In genomic region chr3:131608112-131608511, GRCm38 (mm10) we compare ENCODE assay signal across 22 mouse cellular contexts. TPM values are rescaled to one million over a fixed set of nuclear protein-coding genes. Genes with fewer than 3 reads are reported as not detected.
DNase-seq lines count a peak whose midpoint lies in the region; ATAC-seq and TF ChIP-seq lines count a peak whose summit lies in the region.
"Had no signal": no experiment of that assay in that cellular context is flagged by ENCODE, and none has a peak within 500 bp of the region (broad histone marks: within the 10 kb centered on the region; RNA-seq: fewer than 3 reads in every experiment).

No protein-coding gene starts in this region.

- ATAC-seq in intestine, postnatal 0 days = peak; percentile 52; the same call in 1 of the 2 replicates
- ATAC-seq in intestine, embryonic 16.5 days = no peak
- ATAC-seq in midbrain, embryonic 11.5 days (ENCODE audit: low FRiP score) = no peak
- peak; percentile 44; the same call in 1 of the 2 replicates for ATAC-seq in megakaryocyte-erythroid progenitor cell, adult 5-6 weeks (replicated peaks; ENCODE audit: low FRiP score, low TSS enrichment, poor library complexity, severe bottlenecking)
- ATAC-seq: activated CD4-positive, CD25-positive, alpha-beta regulatory T cell, adult 4 months; CD4-positive, CD25-positive, alpha-beta regulatory T cell, adult 4 months; Patski had no signal

- H3K27me3 ChIP-seq in intestine, postnatal 0 days (replicated peaks; ENCODE audit: control insufficient read depth, insufficient read depth, low read length) = no peaks in the 10 kb centered on the region
- H3K27me3 ChIP-seq in intestine, embryonic 16.5 days (replicated peaks; ENCODE audit: control insufficient read depth, insufficient read depth, low read length) = no peaks in the 10 kb centered on the region
- H3K27me3 ChIP-seq in midbrain, embryonic 11.5 days (ENCODE audit: control insufficient read depth, insufficient read depth, low read length) = no peaks in the 10 kb centered on the region
- no peaks in the 10 kb centered on the region for H3K27me3 ChIP-seq in midbrain, embryonic 10.5 days (ENCODE audit: low read depth, poor library complexity, severe bottlenecking)
- H3K27me3 ChIP-seq: CH12.LX, Patski had no signal

- no peaks in the 10 kb centered on the region for H3K9me3 ChIP-seq in intestine, postnatal 0 days (ENCODE audit: control insufficient read depth)
- H3K9me3 ChIP-seq in intestine, embryonic 16.5 days (ENCODE audit: control insufficient read depth, low read length) = no peaks in the 10 kb centered on the region
- H3K9me3 ChIP-seq in midbrain, embryonic 11.5 days (ENCODE audit: control insufficient read depth, low read length) = no peaks in the 10 kb centered on the region
- H3K9me3 ChIP-seq in midbrain, embryonic 10.5 days (replicated peaks) = no peaks in the 10 kb centered on the region
- H3K9me3 ChIP-seq: G1E had no signal

- H3K4me2 ChIP-seq in intestine, postnatal 0 days (replicated peaks; ENCODE audit: low read depth) = no peak overlapping the region
- H3K4me2 ChIP-seq in intestine, embryonic 16.5 days (ENCODE audit: low read depth, low read length) = no peak overlapping the region
- no peak overlapping the region for H3K4me2 ChIP-seq in midbrain, embryonic 11.5 days

- H3K36me3 ChIP-seq in intestine, postnatal 0 days (ENCODE audit: control insufficient read depth, insufficient read depth) = peaks cover 84% of the 10 kb centered on the region
- H3K36me3 ChIP-seq in intestine, embryonic 16.5 days (ENCODE audit: control insufficient read depth, insufficient read depth, low read length) = peaks cover 14% of the 10 kb centered on the region; the same call in 1 of the 2 replicates
- 0 out of 2 replicates have a peak, but pooled peaks cover 2% of the 10 kb centered on the region for H3K36me3 ChIP-seq in midbrain, embryonic 11.5 days (ENCODE audit: control insufficient read depth, insufficient read depth, low read length)
- peaks cover 71% of the 10 kb centered on the region for H3K36me3 ChIP-seq in midbrain, embryonic 10.5 days

- H3K9ac ChIP-seq in intestine, postnatal 0 days (ENCODE audit: low read depth, low read length) = no peak overlapping the region
- H3K9ac ChIP-seq in intestine, embryonic 16.5 days (ENCODE audit: low read depth, low read length) = no peak overlapping the region
- H3K9ac ChIP-seq in midbrain, embryonic 11.5 days (ENCODE audit: low read length) = no peak overlapping the region

- H3K4me3 ChIP-seq in intestine, postnatal 0 days (ENCODE audit: low read depth, low read length) = no peak overlapping the region
- no peak overlapping the region for H3K4me3 ChIP-seq in intestine, embryonic 16.5 days (ENCODE audit: low read length)
- H3K4me3 ChIP-seq in midbrain, embryonic 11.5 days (ENCODE audit: low read depth, low read length) = no peak overlapping the region
- H3K4me3 ChIP-seq in midbrain, embryonic 10.5 days = no peak overlapping the region

- no peaks in the 10 kb centered on the region for H3K4me1 ChIP-seq in intestine, postnatal 0 days (replicated peaks; ENCODE audit: control insufficient read depth, insufficient read depth, low read length)
- no peaks in the 10 kb centered on the region for H3K4me1 ChIP-seq in intestine, embryonic 16.5 days (ENCODE audit: control insufficient read depth, insufficient read depth, low read length)
- H3K4me1 ChIP-seq in midbrain, embryonic 11.5 days (ENCODE audit: control insufficient read depth, insufficient read depth, low read length) = no peaks in the 10 kb centered on the region
- no peaks in the 10 kb centered on the region for H3K4me1 ChIP-seq in midbrain, embryonic 10.5 days

- TF ChIP-seq CTCF in intestine, postnatal 0 days (IDR thresholded peaks at IDR 0.05; ENCODE audit: low read depth) = no peak

- WGBS in intestine, postnatal 0 days = 78% methylated on average over 6 of the region's 6 CpGs
- 95% methylated on average over 6 of the region's 6 CpGs for WGBS in intestine, embryonic 16.5 days
- WGBS in midbrain, embryonic 11.5 days = 94% methylated on average over 6 of the region's 6 CpGs
- 92% methylated on average over 6 of the region's 6 CpGs for WGBS in midbrain, embryonic 10.5 days

- peak; percentile 58 for DNase-seq in heart, adult 11 months
- no peak for DNase-seq in heart, adult 9 months (ENCODE audit: low spot score in 2 of 2)
- peak; percentile 44 for DNase-seq in midbrain, embryonic 11.5 days (ENCODE audit: low spot score, missing footprints)
- DNase-seq in midbrain, embryonic 10.5 days (ENCODE audit: low spot score) = no peak
- DNase-seq in adrenal gland, postnatal 14 days = no peak
- DNase-seq: adrenal gland, adult 2 months; adrenal gland, adult 8-10 months; adrenal gland, postnatal 10 days; adrenal gland, postnatal 25 days; adrenal gland, postnatal 36 days; B cell, adult 2 months; cerebellum, adult 11 months; cerebellum, adult 11-12 months; cerebellum, adult 18-20 months had no signal

- H3K27ac ChIP-seq in intestine, postnatal 0 days (ENCODE audit: low read depth, low read length) = no peak overlapping the region
- H3K27ac ChIP-seq in intestine, embryonic 16.5 days (ENCODE audit: low read length) = no peak overlapping the region
- H3K27ac ChIP-seq in midbrain, embryonic 11.5 days (ENCODE audit: low read depth, low read length) = no peak overlapping the region
- H3K27ac ChIP-seq in midbrain, embryonic 10.5 days (replicated peaks) = no peak overlapping the region

RNA-seq across cellular contexts. Expression of gene Papss1, which starts 43.5 kb away (rescaled TPM):
- polyA plus RNA-seq in intestine, postnatal 0 days (2015; fragmentation: Nextera tagmentation; extraction: Ambion mirVana) = 150 and 168 TPM in 2 replicates
- polyA plus RNA-seq in intestine, embryonic 16.5 days (2015; fragmentation: Nextera tagmentation; extraction: Ambion mirVana) = 177 and 186 TPM in 2 replicates
- 72.5 and 82.4 TPM in 2 replicates for polyA plus RNA-seq in midbrain, embryonic 11.5 days (2014; fragmentation: Nextera tagmentation; extraction: Ambion mirVana)
- polyA plus RNA-seq in midbrain, embryonic 10.5 days (2016; fragmentation: Nextera tagmentation; extraction: Ambion mirVana) = 58.7 and 66.4 TPM in 2 replicates
- 5.5 and 9.6 TPM in 2 replicates for total RNA-seq in megakaryocyte-erythroid progenitor cell, adult 5-6 weeks (2014; fragmentation: Nextera tagmentation)
- 13.7 and 15.7 TPM in 2 replicates for total RNA-seq in megakaryocyte-erythroid progenitor cell, adult 5-6 weeks (2017)
- 43.6 and 45.1 TPM in 2 replicates for total RNA-seq in adrenal gland, postnatal 14 days (2021)

Comparison
In these comparisons a context has a peak if more than half of its experiments do, and no peak if none do; other contexts are left out.
1. DNase-seq: peak in heart, adult 11 months (single experiment) and midbrain, embryonic 11.5 days (single experiment); none in heart, adult 9 months (0 of 2), midbrain, embryonic 10.5 days (single experiment) and adrenal gland, postnatal 14 days (single experiment).
2. ATAC-seq: peak in intestine, postnatal 0 days (single experiment) and megakaryocyte-erythroid progenitor cell, adult 5-6 weeks (single experiment); none in intestine, embryonic 16.5 days (single experiment) and midbrain, embryonic 11.5 days (single experiment).